Mouse (Mus musculus): ENCODE measurements around the gene D230025D16Rik. TPM values are rescaled to one million over a fixed set of nuclear protein-coding genes. Genes with fewer than 3 reads are reported as not detected.

D230025D16Rik gene
- polyA plus RNA-seq, 1 experiment from 2014 or later: 37.1 TPM

- peak; percentile 56 for ATAC-seq (replicated peaks)
- Histone ChIP-seq H3K9ac (peak overlapping the region; percentile 44), H3K9me3 (no peaks in the 10 kb centered on the region), H3K4me3 (peak overlapping the region; percentile 50), H3K4me2 (peak overlapping the region; percentile 94), H3K4me1 (peaks cover 28% of the 10 kb centered on the region), H3K27ac (0 out of 2 replicates have a peak overlapping the region, but pooled peaks have one; percentile 17), H3K27me3 (replicated peaks) (peaks cover 72% of the 10 kb centered on the region), H3K36me3 (replicated peaks) (peaks cover 7% of the 10 kb centered on the region; the same call in 1 of the 2 replicates)
- 4% methylated on average over 30 of the region's 30 CpGs for WGBS
Observed at GRCm38 (mm10) chr8:105276292-105277120, 51.6 kb downstream of the D230025D16Rik start.

- WGBS: 4% methylated on average over 28 of the region's 28 CpGs
- H3K36me3 ChIP-seq (replicated peaks): peaks cover 24% of the 10 kb centered on the region
- peak; percentile 50 for ATAC-seq (replicated peaks)
- no peak overlapping the region for H3K27ac ChIP-seq
- peak overlapping the region; percentile 47 for H3K4me2 ChIP-seq
- no peaks in the 10 kb centered on the region for H3K9me3 ChIP-seq
- peaks cover 50% of the 10 kb centered on the region for H3K27me3 ChIP-seq (replicated peaks)
- H3K4me1 ChIP-seq: peaks cover 28% of the 10 kb centered on the region
- no peak overlapping the region for H3K9ac ChIP-seq
- H3K4me3 ChIP-seq: peak overlapping the region; percentile 21
Observed at GRCm38 (mm10) chr8:105278911-105279334, 54.0 kb downstream of the D230025D16Rik start.

GRCm38 (mm10) chr8:105280567-105280966 lies 55.6 kb downstream of the D230025D16Rik start:
- no peaks in the 10 kb centered on the region for H3K9me3 ChIP-seq
- no peak overlapping the region for H3K9ac ChIP-seq
- H3K27ac ChIP-seq: no peak overlapping the region
- H3K36me3 ChIP-seq (replicated peaks): peaks cover 24% of the 10 kb centered on the region
- H3K4me3 ChIP-seq: no peak overlapping the region
- H3K27me3 ChIP-seq (replicated peaks): peaks cover 34% of the 10 kb centered on the region
- ATAC-seq (replicated peaks): no peak
- H3K4me1 ChIP-seq: peaks cover 31% of the 10 kb centered on the region
- H3K4me2 ChIP-seq: no peak overlapping the region
- 60% methylated on average over 3 of the region's 3 CpGs for WGBS

GRCm38 (mm10) chr8:105281821-105282220 lies 56.9 kb downstream of the D230025D16Rik start:
- ATAC-seq (replicated peaks): no peak
- Histone ChIP-seq H3K27ac (no peak overlapping the region), H3K27me3 (replicated peaks) (peaks cover 24% of the 10 kb centered on the region), H3K36me3 (replicated peaks) (peaks cover 24% of the 10 kb centered on the region), H3K4me2 (no peak overlapping the region), H3K9me3 (no peaks in the 10 kb centered on the region), H3K4me1 (peaks cover 31% of the 10 kb centered on the region), H3K9ac (no peak overlapping the region), H3K4me3 (no peak overlapping the region)
- WGBS: 87% methylated on average over 12 of the region's 12 CpGs

GRCm38 (mm10) chr8:105282239-105282638 lies 57.3 kb downstream of the D230025D16Rik start:
- Histone ChIP-seq H3K4me3 (no peak overlapping the region), H3K27ac (no peak overlapping the region), H3K9ac (no peak overlapping the region), H3K4me2 (no peak overlapping the region), H3K27me3 (replicated peaks) (peaks cover 20% of the 10 kb centered on the region), H3K36me3 (replicated peaks) (peaks cover 24% of the 10 kb centered on the region), H3K4me1 (peaks cover 32% of the 10 kb centered on the region), H3K9me3 (no peaks in the 10 kb centered on the region)
- WGBS: 88% methylated on average over 4 of the region's 4 CpGs
- no peak for ATAC-seq (replicated peaks)

GRCm38 (mm10) chr8:105283074-105283473 lies 58.1 kb downstream of the D230025D16Rik start:
- WGBS: 32% methylated on average over 23 of the region's 23 CpGs
- H3K4me3 ChIP-seq: no peak overlapping the region
- ATAC-seq (replicated peaks): no peak

GRCm38 (mm10) chr8:105285514-105285913 lies 60.6 kb downstream of the D230025D16Rik start:
- peaks cover 20% of the 10 kb centered on the region for H3K36me3 ChIP-seq (replicated peaks)
- H3K9me3 ChIP-seq: no peaks in the 10 kb centered on the region
- no peak overlapping the region for H3K4me3 ChIP-seq
- H3K9ac ChIP-seq: no peak overlapping the region
- H3K27me3 ChIP-seq (replicated peaks): no peaks in the 10 kb centered on the region
- H3K27ac ChIP-seq: no peak overlapping the region
- H3K4me1 ChIP-seq: peaks cover 45% of the 10 kb centered on the region
- 46% methylated on average over 12 of the region's 12 CpGs for WGBS
- 0 out of 2 replicates have a peak overlapping the region, but pooled peaks have one; percentile 70 for H3K4me2 ChIP-seq
- no peak for ATAC-seq (replicated peaks)

More at GRCm38 (mm10) chr8:105283074-105283473, 58.1 kb downstream of the D230025D16Rik start:
- Histone ChIP-seq H3K9me3 (no peaks in the 10 kb centered on the region), H3K4me2 (no peak overlapping the region), H3K27me3 (replicated peaks) (peaks cover 17% of the 10 kb centered on the region), H3K4me1 (peaks cover 41% of the 10 kb centered on the region), H3K36me3 (replicated peaks) (peaks cover 24% of the 10 kb centered on the region), H3K9ac (no peak overlapping the region), H3K27ac (no peak overlapping the region)

- Histone ChIP-seq H3K36me3 (replicated peaks) (peaks cover 14% of the 10 kb centered on the region), H3K4me2 (peak overlapping the region; percentile 70), H3K4me1 (peaks cover 51% of the 10 kb centered on the region), H3K9me3 (no peaks in the 10 kb centered on the region), H3K27me3 (replicated peaks) (no peaks in the 10 kb centered on the region), H3K27ac (no peak overlapping the region), H3K9ac (0 out of 2 replicates have a peak overlapping the region, but pooled peaks have one; percentile 17), H3K4me3 (0 out of 2 replicates have a peak overlapping the region, but pooled peaks have one; percentile 62)
- ATAC-seq (replicated peaks): no peak
- WGBS: 92% methylated on average over 4 of the region's 4 CpGs
Observed at GRCm38 (mm10) chr8:105286907-105287306, 62.0 kb downstream of the D230025D16Rik start.

GRCm38 (mm10) chr8:105288231-105288630 lies 63.3 kb downstream of the D230025D16Rik start:
- Histone ChIP-seq H3K4me1 (peaks cover 51% of the 10 kb centered on the region), H3K4me2 (peak overlapping the region; percentile 70), H3K9ac (peak overlapping the region; percentile 68), H3K4me3 (peak overlapping the region; percentile 62), H3K9me3 (no peaks in the 10 kb centered on the region), H3K36me3 (replicated peaks) (peaks cover 5% of the 10 kb centered on the region; the same call in 1 of the 2 replicates), H3K27me3 (replicated peaks) (no peaks in the 10 kb centered on the region), H3K27ac (peak overlapping the region; percentile 94; the same call in 1 of the 2 replicates)
- ATAC-seq (replicated peaks): no peak
- 82% methylated on average over 5 of the region's 5 CpGs for WGBS

- H3K4me1 ChIP-seq: peaks cover 51% of the 10 kb centered on the region
Observed at GRCm38 (mm10) chr8:105288958-105289732, 64.2 kb downstream of the D230025D16Rik start.

GRCm38 (mm10) chr8:105289805-105290460 lies 65.0 kb downstream of the D230025D16Rik start, which contains the start of gene 4931428F04Rik:
Gene 4931428F04Rik (minus strand): TSS chr8:105289864.
- H3K9ac ChIP-seq: peak within 1 kb of the TSS; percentile 68
- H3K4me2 ChIP-seq: peak within 1 kb of the TSS; percentile 70
- peak within 1 kb of the TSS; percentile 94 for H3K27ac ChIP-seq
- H3K4me3 ChIP-seq: peak within 1 kb of the TSS; percentile 62
- H3K27me3 ChIP-seq (replicated peaks): no peaks in the 10 kb centered on the region
- H3K36me3 ChIP-seq (replicated peaks): no peaks in the 10 kb centered on the region; the same call in 1 of the 2 replicates
- ATAC-seq (replicated peaks): peak; percentile 35
- H3K4me1 ChIP-seq: peaks cover 50% of the 10 kb centered on the region
- no peaks in the 10 kb centered on the region for H3K9me3 ChIP-seq
- WGBS: under 1% methylated on average over 43 of the region's 43 CpGs

More at GRCm38 (mm10) chr8:105288958-105289732, 64.2 kb downstream of the D230025D16Rik start:
- H3K4me3 ChIP-seq: peak overlapping the region; percentile 62
- H3K27ac ChIP-seq: peak overlapping the region; percentile 94
- no peaks in the 10 kb centered on the region for H3K9me3 ChIP-seq
- H3K4me2 ChIP-seq: peak overlapping the region; percentile 70
- H3K27me3 ChIP-seq (replicated peaks): no peaks in the 10 kb centered on the region
- peak; percentile 92 for ATAC-seq (replicated peaks)
- under 1% methylated on average over 53 of the region's 53 CpGs for WGBS
- H3K36me3 ChIP-seq (replicated peaks): no peaks in the 10 kb centered on the region; the same call in 1 of the 2 replicates
- peak overlapping the region; percentile 68 for H3K9ac ChIP-seq
